Mouse (Mus musculus) MEL (cell line): ENCODE results near the gene Fap. TPM values are rescaled to one million over a fixed set of nuclear protein-coding genes. Genes with fewer than 3 reads are reported as not detected.

Source experiments
- DNase-seq: peaks from one replicate; pipeline ENCODE4 v3.0.0; 2011; ENCODE audit warnings: low read depth, low spot score
- H3K27ac ChIP-seq: 2 replicates; pipeline ENCODE4 v1.5.1; 2012; ENCODE audit warnings: low read depth, mild to moderate bottlenecking, control low read depth, low read length, moderate library complexity; ENCODE audit not compliant: control insufficient read depth
- H3K27me3 ChIP-seq, 2 experiments: fragments of 150-350 bp in 1 of 2; sonication (generic) in 1 of 2; 2 replicates each; pipeline ENCODE4 v1.6.1; 2012; ENCODE audit warnings: low read length in 2 of 2, mild to moderate bottlenecking in 2 of 2, improper control_type of control experiment in 1 of 2, moderate library complexity in 1 of 2; ENCODE audit not compliant: insufficient read depth in 2 of 2, control insufficient read depth in 1 of 2
- H3K36me3 ChIP-seq, 2 experiments: 2 replicates each; pipeline ENCODE4 v1.6.1; 2012 to 2014; ENCODE audit warnings: low read length in 2 of 2, improper control_type of control experiment in 1 of 2, inconsistent platforms in 1 of 2, mild to moderate bottlenecking in 1 of 2; ENCODE audit not compliant: insufficient read depth in 2 of 2, control insufficient read depth in 1 of 2
- H3K4me1 ChIP-seq, 2 experiments: fragments of 150-350 bp in 1 of 2; sonication (generic) in 1 of 2; 2 replicates each; pipeline ENCODE4 v1.6.1; 2012; ENCODE audit warnings: low read length in 2 of 2, improper control_type of control experiment in 1 of 2, mild to moderate bottlenecking in 1 of 2; ENCODE audit not compliant: insufficient read depth in 2 of 2, control insufficient read depth in 1 of 2
- H3K4me3 ChIP-seq, 2 experiments: fragments of 150-350 bp in 1 of 2; sonication (generic) in 1 of 2; 2 replicates each; pipeline ENCODE4 v1.5.1; 2012; ENCODE audit warnings: low read depth in 2 of 2, low read length in 2 of 2, mild to moderate bottlenecking in 2 of 2, moderate library complexity in 2 of 2, control low read depth in 1 of 2, improper control_type of control experiment in 1 of 2; ENCODE audit not compliant: control insufficient read depth in 1 of 2, insufficient read depth in 1 of 2
- H3K79me2 ChIP-seq: 2 replicates; pipeline ENCODE4 v1.6.1; 2012; ENCODE audit warnings: mild to moderate bottlenecking, low read length, moderate library complexity; ENCODE audit not compliant: control insufficient read depth, poor library complexity, insufficient read depth
- H3K9ac ChIP-seq: 2 replicates; pipeline ENCODE4 v1.6.1; 2012; ENCODE audit warnings: low read depth, mild to moderate bottlenecking, control low read depth, low read length, moderate library complexity; ENCODE audit not compliant: control insufficient read depth, poor library complexity, severe bottlenecking
- H3K9me3 ChIP-seq: fragments of 150-350 bp; sonication (generic); replicated peaks from 2 replicates; pipeline ENCODE4 v1.6.1; 2012; ENCODE audit warnings: mild to moderate bottlenecking, low read length, improper control_type of control experiment, moderate library complexity; ENCODE audit not compliant: insufficient read depth
- CHD1 ChIP-seq: IDR thresholded peaks from 2 replicates; pipeline ENCODE4 v1.6.1; 2012; ENCODE audit warnings: low read depth, mild to moderate bottlenecking, inconsistent platforms, low read length, improper control_type of control experiment
- CHD2 ChIP-seq: IDR thresholded peaks from 2 replicates; pipeline ENCODE4 v1.6.1; 2011; ENCODE audit warnings: low read length, improper control_type of control experiment
- CTCF ChIP-seq, 3 experiments: IDR thresholded peaks in 2 of 3; conservative IDR thresholded peaks in 1 of 3; 2 replicates each; pipeline ENCODE4 v1.5.1; 2011 to 2012; ENCODE audit warnings: low read length in 3 of 3, low read depth in 2 of 3, mild to moderate bottlenecking in 2 of 3, improper control_type of control experiment in 1 of 3, inconsistent platforms in 1 of 3, mixed read lengths in 1 of 3, moderate library complexity in 1 of 3; ENCODE audit not compliant: control insufficient read depth in 1 of 3, insufficient read depth in 1 of 3, poor library complexity in 1 of 3, severe bottlenecking in 1 of 3
- ELF1 ChIP-seq: IDR thresholded peaks from 2 replicates; pipeline ENCODE4 v1.6.1; 2014; ENCODE audit warnings: low read depth, mild to moderate bottlenecking, inconsistent platforms, low read length, improper control_type of control experiment, moderate library complexity
- GABPA ChIP-seq: IDR thresholded peaks from 2 replicates; pipeline ENCODE4 v1.6.1; 2012; ENCODE audit warnings: low read depth, mild to moderate bottlenecking, inconsistent platforms, low read length, improper control_type of control experiment, moderate library complexity
- GATA1 ChIP-seq: IDR thresholded peaks from 2 replicates; pipeline ENCODE4 v1.6.1; 2011; ENCODE audit warnings: low read depth, low read length, improper control_type of control experiment
- KAT2A ChIP-seq: conservative IDR thresholded peaks from 2 replicates; pipeline ENCODE4 v1.6.1; 2012; ENCODE audit warnings: low read depth, low read length, improper control_type of control experiment, inconsistent platforms
- MEF2A ChIP-seq: IDR thresholded peaks from 2 replicates; pipeline ENCODE4 v1.6.1; 2014; ENCODE audit warnings: low read depth, mild to moderate bottlenecking, inconsistent platforms, low read length, improper control_type of control experiment; ENCODE audit not compliant: poor library complexity, insufficient replicate concordance, severe bottlenecking; ENCODE audit errors: extremely low read depth
- MXI1 ChIP-seq: IDR thresholded peaks from 2 replicates; pipeline ENCODE4 v1.6.1; 2011; ENCODE audit warnings: mild to moderate bottlenecking, low read depth, low read length, improper control_type of control experiment
- MYC ChIP-seq: IDR thresholded peaks from 2 replicates; pipeline ENCODE4 v1.6.1; 2011; ENCODE audit warnings: low read depth, mild to moderate bottlenecking, low read length, improper control_type of control experiment, moderate library complexity
- NELFE ChIP-seq: IDR thresholded peaks from 2 replicates; pipeline ENCODE4 v1.6.1; 2011; ENCODE audit warnings: low read depth, low read length, improper control_type of control experiment
- POLR2A ChIP-seq, 2 experiments: IDR thresholded peaks; 2 replicates each; pipeline ENCODE4 v1.6.1; 2011 to 2012; ENCODE audit warnings: low read length in 2 of 2, mild to moderate bottlenecking in 2 of 2, control low read depth in 1 of 2, improper control_type of control experiment in 1 of 2, low read depth in 1 of 2, moderate library complexity in 1 of 2; ENCODE audit not compliant: control insufficient read depth in 1 of 2, insufficient read depth in 1 of 2, poor library complexity in 1 of 2
- POLR2AphosphoS2 ChIP-seq: IDR thresholded peaks from 2 replicates; pipeline ENCODE4 v1.6.1; 2011; ENCODE audit warnings: low read length, improper control_type of control experiment
- POLR2AphosphoS5 ChIP-seq: IDR thresholded peaks from 2 replicates; pipeline ENCODE4 v1.6.1; 2012; ENCODE audit warnings: low read depth, borderline replicate concordance, mild to moderate bottlenecking, inconsistent platforms, low read length, moderate library complexity, mixed read lengths
- RAD21 ChIP-seq: IDR thresholded peaks from 2 replicates; pipeline ENCODE4 v1.6.1; 2011; ENCODE audit warnings: mild to moderate bottlenecking, low read depth, low read length, improper control_type of control experiment
- RCOR1 ChIP-seq: IDR thresholded peaks from 2 replicates; pipeline ENCODE4 v1.6.1; 2012; ENCODE audit warnings: low read depth, mild to moderate bottlenecking, inconsistent platforms, low read length, improper control_type of control experiment
- TAL1 ChIP-seq: IDR thresholded peaks from 2 replicates; pipeline ENCODE4 v1.6.1; 2012; ENCODE audit warnings: mild to moderate bottlenecking, inconsistent platforms, low read length, moderate library complexity, mixed read lengths
- TBP ChIP-seq: IDR thresholded peaks from 2 replicates; pipeline ENCODE4 v1.8.0; 2011; ENCODE audit warnings: low read depth, low read length, improper control_type of control experiment
- UBTF ChIP-seq: IDR thresholded peaks from 2 replicates; pipeline ENCODE4 v1.6.1; 2012; ENCODE audit warnings: low read depth, mild to moderate bottlenecking, inconsistent platforms, low read length, improper control_type of control experiment, moderate library complexity, borderline replicate concordance; ENCODE audit not compliant: insufficient read depth
- USF2 ChIP-seq, 2 experiments: IDR thresholded peaks; 2 replicates each; pipeline ENCODE4 v1.6.1; 2011 to 2012; ENCODE audit warnings: improper control_type of control experiment in 2 of 2, low read length in 2 of 2, borderline replicate concordance in 1 of 2, inconsistent platforms in 1 of 2, low read depth in 1 of 2, mild to moderate bottlenecking in 1 of 2; ENCODE audit not compliant: insufficient read depth in 1 of 2
- ZKSCAN1 ChIP-seq: IDR thresholded peaks from 2 replicates; pipeline ENCODE4 v1.6.1; 2012; ENCODE audit warnings: low read depth, mild to moderate bottlenecking, inconsistent platforms, low read length, improper control_type of control experiment, moderate library complexity
- ZNF384 ChIP-seq: IDR thresholded peaks from 2 replicates; pipeline ENCODE4 v1.6.1; 2012; ENCODE audit warnings: low read depth, mild to moderate bottlenecking, inconsistent platforms, low read length, improper control_type of control experiment
- polyA plus RNA-seq, 2 experiments: library from polyadenylated mRNA; stranded (reverse) in 1 of 2; unstranded in 1 of 2; fragments of >175 nt in 1 of 2; fragments of >200 nt in 1 of 2; gene quantifications; 2 replicates each; pipeline versions ENCODE4 v1.2.1 to v1.2.4; 2012; ENCODE audit warnings: low replicate concordance in 2 of 2, low read depth in 1 of 2; ENCODE audit not compliant: insufficient read length in 2 of 2, insufficient read depth in 1 of 2, missing spikeins in 1 of 2
- total RNA-seq: library from RNA; depleted of rRNA; stranded (reverse); fragments of 300-350 nt; gene quantifications from 2 replicates; pipeline ENCODE4 v1.2.3, GENCODE M21; 2012

Fap gene
- total and polyA plus RNA-seq, 3 experiments = 0.17 to 0.23 TPM; not detected in 1

DNA sequence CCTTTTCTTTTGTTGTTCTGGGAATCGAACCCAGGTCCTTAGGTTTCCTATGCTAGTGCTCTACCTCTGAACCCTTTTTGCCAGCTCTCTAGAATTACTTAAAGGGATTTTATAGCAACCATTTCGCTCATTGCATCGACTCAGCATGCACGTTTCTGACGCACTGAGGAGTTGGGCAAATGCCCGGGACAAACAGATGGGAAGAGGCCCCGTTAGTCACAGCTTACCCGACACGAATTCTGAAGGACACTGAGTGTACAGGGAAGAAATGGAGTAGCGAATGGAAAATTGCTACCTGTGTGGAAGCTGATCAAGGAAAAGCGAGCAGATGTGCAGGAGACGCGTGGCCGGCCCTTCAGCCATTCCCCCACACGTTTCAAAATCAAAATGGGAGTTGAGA lies 60.4 kb downstream of the Fap start:
- H3K9ac ChIP-seq = no peak overlapping the region
- TF ChIP-seq CHD1 (no peak), GATA1 (no peak), POLR2AphosphoS2 (no peak), CHD2 (no peak), RAD21 (no peak), POLR2A (IDR thresholded peaks at IDR 0.05; ENCODE audit: control insufficient read depth in 1 of 2, insufficient read depth in 1 of 2, low read depth in 1 of 2, low read length in 2 of 2, poor library complexity in 1 of 2) (no peak), KAT2A (no peak), MXI1 (no peak), ELF1 (no peak), TBP (no peak), RCOR1 (no peak), ZNF384 (no peak), MYC (no peak), CTCF (IDR thresholded peaks at IDR 0.05 in 2 of 3, conservative IDR thresholded peaks at IDR 0.05 in 1 of 3; ENCODE audit: control insufficient read depth in 1 of 3, insufficient read depth in 1 of 3, low read depth in 2 of 3, low read length in 3 of 3, poor library complexity in 1 of 3, severe bottlenecking in 1 of 3) (no peak)
- H3K4me1 ChIP-seq = no peaks in the 10 kb centered on the region
- H3K27ac ChIP-seq = no peak overlapping the region
- no peaks in the 10 kb centered on the region for H3K79me2 ChIP-seq
- no peaks in the 10 kb centered on the region for H3K36me3 ChIP-seq
- DNase-seq = no peak
- no peaks in the 10 kb centered on the region for H3K9me3 ChIP-seq
- no peak overlapping the region for H3K4me3 ChIP-seq
- H3K27me3 ChIP-seq = no peaks in the 10 kb centered on the region

DNA sequence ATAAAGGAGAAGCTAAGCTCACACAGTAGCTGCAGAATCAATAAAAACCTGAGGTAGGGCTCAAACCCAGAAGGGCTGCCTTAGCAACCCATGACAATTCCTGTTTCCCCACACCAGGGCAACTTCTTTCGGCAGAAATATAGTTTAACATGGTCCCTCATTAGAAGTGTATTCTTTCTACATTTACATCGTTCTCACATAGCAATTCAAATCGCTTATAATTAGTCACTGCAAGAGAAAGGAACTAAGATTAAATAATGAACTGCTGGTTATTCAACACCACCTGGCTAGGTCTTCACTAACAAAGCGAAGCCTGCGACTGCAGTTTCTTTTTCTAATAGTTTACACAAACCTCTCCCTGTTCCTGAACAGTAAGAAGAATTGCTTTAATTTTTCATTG lies 66.7 kb downstream of the Fap start:
- Histone ChIP-seq H3K36me3 (no peaks in the 10 kb centered on the region), H3K9me3 (no peaks in the 10 kb centered on the region), H3K27me3 (no peaks in the 10 kb centered on the region; a peak in 1 of 4 replicates), H3K4me1 (no peaks in the 10 kb centered on the region), H3K4me3 (no peak overlapping the region), H3K79me2 (no peaks in the 10 kb centered on the region), H3K9ac (no peak overlapping the region), H3K27ac (no peak overlapping the region)
- TF ChIP-seq UBTF (no peak), POLR2A (IDR thresholded peaks at IDR 0.05; ENCODE audit: control insufficient read depth in 1 of 2, insufficient read depth in 1 of 2, low read depth in 1 of 2, low read length in 2 of 2, poor library complexity in 1 of 2) (no peak), ELF1 (no peak), POLR2AphosphoS2 (no peak), NELFE (no peak), USF2 (IDR thresholded peaks at IDR 0.05; ENCODE audit: borderline replicate concordance in 1 of 2, insufficient read depth in 1 of 2, low read depth in 1 of 2, low read length in 2 of 2) (no peak), GABPA (no peak), MEF2A (no peak), ZKSCAN1 (no peak), CHD2 (no peak), KAT2A (no peak), MXI1 (no peak), TAL1 (no peak), POLR2AphosphoS5 (no peak)
- no peak for DNase-seq
